Mouse (Mus musculus) hindbrain, embryonic 12.5 days (tissue): ENCODE measurements around the gene Dennd4c. TPM values are rescaled to one million over a fixed set of nuclear protein-coding genes. Genes with fewer than 3 reads are reported as not detected.
A peak's percentile ranks its signal among the peaks of the same experiment; 100 is the strongest.

Experiments
- ATAC-seq: fragments of 200-750 bp; cut with Nextera tagmentation; 2 replicates; pipeline ENCODE4 v1.8.0; 2017; ENCODE audit warnings: moderate TSS enrichment; ENCODE audit not compliant: low FRiP score
- H3K27ac ChIP-seq: fragments of 300-500 bp; sonication (generic); 2 replicates; pipeline ENCODE4 v1.5.1; 2016; ENCODE audit warnings: mild to moderate bottlenecking
- H3K27me3 ChIP-seq: fragments of 300-500 bp; sonication (generic); 2 replicates; pipeline ENCODE4 v1.6.1; 2016; ENCODE audit warnings: mild to moderate bottlenecking
- H3K36me3 ChIP-seq: fragments of 300-500 bp; sonication (generic); 2 replicates; pipeline ENCODE4 v1.6.1; 2016; ENCODE audit warnings: mild to moderate bottlenecking
- H3K4me1 ChIP-seq: fragments of 300-500 bp; sonication (generic); 2 replicates; pipeline ENCODE4 v1.6.1; 2016
- H3K4me2 ChIP-seq: fragments of 300-500 bp; sonication (generic); replicated peaks from 2 replicates; pipeline ENCODE4 v1.6.1; 2016; ENCODE audit warnings: mild to moderate bottlenecking
- H3K4me3 ChIP-seq: fragments of 300-500 bp; sonication (generic); 2 replicates; pipeline ENCODE4 v1.5.1; 2016; ENCODE audit warnings: mild to moderate bottlenecking
- H3K9ac ChIP-seq: fragments of 300-500 bp; sonication (generic); 2 replicates; pipeline ENCODE4 v1.6.1; 2016; ENCODE audit warnings: mild to moderate bottlenecking, moderate library complexity
- H3K9me3 ChIP-seq: fragments of 300-500 bp; sonication (generic); replicated peaks from 2 replicates; pipeline ENCODE4 v1.6.1; 2016; ENCODE audit warnings: mild to moderate bottlenecking
- WGBS: fragments of 180-500 bp; shearing (Covaris S2); methylation state at CpG from one replicate; pipeline ENCODE4 v1.1.7; 2016; 5-methylcytosine and 5-hydroxymethylcytosine counted together
- polyA plus RNA-seq: library from polyadenylated mRNA; unstranded; fragments of >200 nt; fragmentation: Nextera tagmentation; extraction: Ambion mirVana; gene quantifications from 2 replicates; pipeline ENCODE4 v1.2.1, GENCODE M21; 2016

Dennd4c gene
- 6.0 and 6.7 TPM in 2 replicates for polyA plus RNA-seq

- peaks cover 13% of the 10 kb centered on the region for H3K4me1 ChIP-seq
- H3K36me3 ChIP-seq = no peaks in the 10 kb centered on the region
- H3K4me3 ChIP-seq = peak within 1 kb of the TSS; percentile 87
- WGBS = under 1% methylated on average over 79 of the region's 95 CpGs
- peak within 1 kb of the TSS; percentile 88 for H3K27ac ChIP-seq
- H3K4me2 ChIP-seq = peak within 1 kb of the TSS; percentile 88
- H3K9me3 ChIP-seq = no peaks in the 10 kb centered on the region
- H3K27me3 ChIP-seq = no peaks in the 10 kb centered on the region
- peak; percentile 96 for ATAC-seq
- H3K9ac ChIP-seq = peak within 1 kb of the TSS; percentile 90
These were observed at the start of gene Dennd4c for GRCm38 (mm10) chr4:86748336-86749291. Gene Dennd4c, plus strand, starts transcription at chr4:86748555.

GRCm38 (mm10) chr4:86699161-86699865, 49.0 kb upstream of the Dennd4c start:
- Histone ChIP-seq H3K36me3 (no peaks in the 10 kb centered on the region), H3K27ac (no peak overlapping the region), H3K4me2 (no peak overlapping the region), H3K27me3 (no peaks in the 10 kb centered on the region), H3K9me3 (0 out of 2 replicates have a peak, but pooled peaks cover 3% of the 10 kb centered on the region), H3K4me1 (no peaks in the 10 kb centered on the region), H3K4me3 (no peak overlapping the region), H3K9ac (no peak overlapping the region)
- WGBS = 81% methylated on average over 5 of the region's 5 CpGs
- no peak for ATAC-seq

GRCm38 (mm10) chr4:86708801-86709200, 39.6 kb upstream of the Dennd4c start:
- Histone ChIP-seq H3K27ac (no peak overlapping the region), H3K9ac (no peak overlapping the region), H3K4me3 (no peak overlapping the region), H3K27me3 (no peaks in the 10 kb centered on the region), H3K36me3 (no peaks in the 10 kb centered on the region), H3K9me3 (no peaks in the 10 kb centered on the region), H3K4me1 (no peaks in the 10 kb centered on the region), H3K4me2 (no peak overlapping the region)
- WGBS = 53% methylated on average over 1 of the region's 1 CpGs
- ATAC-seq = no peak

GRCm38 (mm10) chr4:86710034-86710650, 38.2 kb upstream of the Dennd4c start:
- Histone ChIP-seq H3K4me1 (no peaks in the 10 kb centered on the region), H3K4me3 (no peak overlapping the region), H3K36me3 (no peaks in the 10 kb centered on the region), H3K27me3 (no peaks in the 10 kb centered on the region), H3K27ac (no peak overlapping the region), H3K9me3 (no peaks in the 10 kb centered on the region), H3K9ac (no peak overlapping the region), H3K4me2 (no peak overlapping the region)
- 64% methylated on average over 6 of the region's 6 CpGs for WGBS
- ATAC-seq = no peak

- no peaks in the 10 kb centered on the region for H3K4me1 ChIP-seq
- 79% methylated on average over 4 of the region's 4 CpGs for WGBS
These were observed 37.6 kb upstream of the Dennd4c start for GRCm38 (mm10) chr4:86710666-86711215.

GRCm38 (mm10) chr4:86712751-86713195, 35.6 kb upstream of the Dennd4c start:
- Histone ChIP-seq H3K9ac (no peak overlapping the region), H3K4me3 (no peak overlapping the region), H3K36me3 (no peaks in the 10 kb centered on the region), H3K27me3 (no peaks in the 10 kb centered on the region), H3K4me1 (no peaks in the 10 kb centered on the region), H3K4me2 (no peak overlapping the region), H3K27ac (no peak overlapping the region), H3K9me3 (no peaks in the 10 kb centered on the region)
- no peak for ATAC-seq
- 85% methylated on average over 12 of the region's 12 CpGs for WGBS

More at GRCm38 (mm10) chr4:86710666-86711215, 37.6 kb upstream of the Dennd4c start:
- no peaks in the 10 kb centered on the region for H3K36me3 ChIP-seq
- H3K27me3 ChIP-seq = no peaks in the 10 kb centered on the region
- no peak overlapping the region for H3K4me2 ChIP-seq
- no peaks in the 10 kb centered on the region for H3K9me3 ChIP-seq
- no peak overlapping the region for H3K27ac ChIP-seq
- no peak for ATAC-seq
- no peak overlapping the region for H3K4me3 ChIP-seq
- no peak overlapping the region for H3K9ac ChIP-seq

- WGBS = 90% methylated on average over 2 of the region's 2 CpGs
- H3K27me3 ChIP-seq = no peaks in the 10 kb centered on the region
- no peak overlapping the region for H3K27ac ChIP-seq
- H3K4me1 ChIP-seq = no peaks in the 10 kb centered on the region
- no peaks in the 10 kb centered on the region for H3K9me3 ChIP-seq
- ATAC-seq = no peak
- no peak overlapping the region for H3K9ac ChIP-seq
- no peak overlapping the region for H3K4me2 ChIP-seq
- H3K36me3 ChIP-seq = no peaks in the 10 kb centered on the region
- no peak overlapping the region for H3K4me3 ChIP-seq
These were observed 34.8 kb upstream of the Dennd4c start for GRCm38 (mm10) chr4:86713518-86713917.

GRCm38 (mm10) chr4:86715341-86715740, 33.0 kb upstream of the Dennd4c start:
- H3K27ac ChIP-seq = no peak overlapping the region
- H3K4me3 ChIP-seq = no peak overlapping the region
- 94% methylated on average over 1 of the region's 1 CpGs for WGBS
- H3K27me3 ChIP-seq = no peaks in the 10 kb centered on the region
- no peaks in the 10 kb centered on the region for H3K4me1 ChIP-seq
- no peak overlapping the region for H3K9ac ChIP-seq
- H3K4me2 ChIP-seq = no peak overlapping the region
- no peak for ATAC-seq
- H3K9me3 ChIP-seq = no peaks in the 10 kb centered on the region
- H3K36me3 ChIP-seq = no peaks in the 10 kb centered on the region

GRCm38 (mm10) chr4:86717176-86717575, 31.2 kb upstream of the Dennd4c start:
- Histone ChIP-seq H3K27ac (no peak overlapping the region), H3K9ac (no peak overlapping the region), H3K4me3 (no peak overlapping the region), H3K4me1 (no peaks in the 10 kb centered on the region), H3K27me3 (no peaks in the 10 kb centered on the region), H3K9me3 (no peaks in the 10 kb centered on the region), H3K36me3 (no peaks in the 10 kb centered on the region), H3K4me2 (no peak overlapping the region)
- no peak for ATAC-seq
- 95% methylated on average over 1 of the region's 1 CpGs for WGBS

- Histone ChIP-seq H3K9me3 (no peaks in the 10 kb centered on the region), H3K4me1 (no peaks in the 10 kb centered on the region), H3K27ac (no peak overlapping the region), H3K36me3 (no peaks in the 10 kb centered on the region), H3K4me3 (no peak overlapping the region), H3K4me2 (no peak overlapping the region), H3K9ac (no peak overlapping the region), H3K27me3 (no peaks in the 10 kb centered on the region)
- no peak for ATAC-seq
- WGBS = 75% methylated on average over 4 of the region's 4 CpGs
These were observed 29.3 kb upstream of the Dennd4c start for GRCm38 (mm10) chr4:86718878-86719577.

GRCm38 (mm10) chr4:86721856-86722358, 26.4 kb upstream of the Dennd4c start:
- no peaks in the 10 kb centered on the region for H3K9me3 ChIP-seq
- 83% methylated on average over 8 of the region's 8 CpGs for WGBS
- no peak overlapping the region for H3K4me3 ChIP-seq
- H3K27ac ChIP-seq = no peak overlapping the region
- no peak overlapping the region for H3K4me2 ChIP-seq
- no peaks in the 10 kb centered on the region for H3K36me3 ChIP-seq
- no peaks in the 10 kb centered on the region for H3K4me1 ChIP-seq
- ATAC-seq = no peak
- no peaks in the 10 kb centered on the region for H3K27me3 ChIP-seq
- H3K9ac ChIP-seq = no peak overlapping the region
